ENCODE assay signal across 33 mouse cellular contexts in the genomic region with DNA sequence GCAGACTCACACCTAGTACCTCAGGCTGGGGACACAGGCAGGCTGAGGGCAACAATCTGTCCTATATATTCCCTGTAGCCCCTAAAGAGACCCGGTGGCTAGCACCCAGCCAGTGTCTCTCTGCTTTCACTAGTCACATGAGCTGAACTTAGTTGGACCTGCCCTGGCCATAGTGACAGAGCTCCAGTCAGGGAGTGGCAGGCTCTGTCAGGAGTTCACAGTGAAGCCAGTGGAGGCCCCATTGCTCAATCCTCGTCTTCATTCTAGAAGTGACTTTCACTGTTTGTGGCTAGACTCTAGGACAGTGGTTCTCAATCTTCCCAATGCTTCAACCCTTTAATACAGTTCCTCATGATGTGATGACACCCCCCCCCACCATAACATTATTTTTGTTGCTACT. TPM values are rescaled to one million over a fixed set of nuclear protein-coding genes. Genes with fewer than 3 reads are reported as not detected.
A peak's percentile ranks its signal among the peaks of the same experiment; 100 is the strongest.
DNase-seq lines count a peak whose midpoint lies in the region; ATAC-seq lines count a peak whose summit lies in the region.
"Had no signal": no experiment of that assay in that cellular context is flagged by ENCODE, and none has a peak within 500 bp of the region (broad histone marks: within the 10 kb centered on the region; RNA-seq: fewer than 3 reads in every experiment).

No protein-coding gene starts in this region.

- H3K4me1 ChIP-seq in liver, embryonic 13.5 days (replicated peaks), result no peaks in the 10 kb centered on the region
- no peaks in the 10 kb centered on the region for H3K4me1 ChIP-seq in liver, embryonic 11.5 days (replicated peaks; ENCODE audit: control insufficient read depth, insufficient read depth, low read length)
- H3K4me1 ChIP-seq in midbrain, embryonic 11.5 days (ENCODE audit: control insufficient read depth, insufficient read depth, low read length), result no peaks in the 10 kb centered on the region
- no peaks in the 10 kb centered on the region for H3K4me1 ChIP-seq in midbrain, embryonic 14.5 days (ENCODE audit: control insufficient read depth, insufficient read depth, low read length)
- no peaks in the 10 kb centered on the region for H3K4me1 ChIP-seq in intestine, embryonic 16.5 days (ENCODE audit: control insufficient read depth, insufficient read depth, low read length)
- H3K4me1 ChIP-seq: embryonic facial prominence, embryonic 10.5 days; embryonic facial prominence, embryonic 13.5 days; forebrain, embryonic 12.5 days; forebrain, embryonic 15.5 days; hindbrain, embryonic 12.5 days; hindbrain, embryonic 15.5 days had no signal

- peak; percentile 36 for ATAC-seq in liver, embryonic 13.5 days (ENCODE audit: low read depth)
- no peak for ATAC-seq in liver, embryonic 11.5 days (replicated peaks; ENCODE audit: low FRiP score)
- ATAC-seq in midbrain, embryonic 11.5 days (ENCODE audit: low FRiP score), result no peak
- ATAC-seq in midbrain, embryonic 14.5 days (ENCODE audit: low FRiP score, low TSS enrichment), result no peak
- peak; percentile 68 for ATAC-seq in intestine, embryonic 16.5 days
- ATAC-seq in megakaryocyte progenitor cell, adult 5-6 weeks (replicated peaks; ENCODE audit: poor library complexity), result peak; percentile 64
- ATAC-seq: forebrain, embryonic 15.5 days; Patski had no signal

- 0 out of 2 replicates have a peak, but pooled peaks cover 3% of the 10 kb centered on the region for H3K27me3 ChIP-seq in liver, embryonic 13.5 days
- peaks cover 6% of the 10 kb centered on the region for H3K27me3 ChIP-seq in liver, embryonic 11.5 days (replicated peaks; ENCODE audit: control insufficient read depth, insufficient read depth, low read length)
- H3K27me3 ChIP-seq in midbrain, embryonic 11.5 days (ENCODE audit: control insufficient read depth, insufficient read depth, low read length), result no peaks in the 10 kb centered on the region
- no peaks in the 10 kb centered on the region for H3K27me3 ChIP-seq in midbrain, embryonic 14.5 days (ENCODE audit: control insufficient read depth, insufficient read depth, low read length)
- H3K27me3 ChIP-seq in intestine, embryonic 16.5 days (replicated peaks; ENCODE audit: control insufficient read depth, insufficient read depth, low read length), result no peaks in the 10 kb centered on the region
- H3K27me3 ChIP-seq: embryonic facial prominence, embryonic 13.5 days; forebrain, embryonic 15.5 days; hindbrain, embryonic 12.5 days; hindbrain, embryonic 15.5 days had no signal

- H3K36me3 ChIP-seq in liver, embryonic 13.5 days, result no peaks in the 10 kb centered on the region
- no peaks in the 10 kb centered on the region for H3K36me3 ChIP-seq in liver, embryonic 11.5 days (ENCODE audit: control insufficient read depth, insufficient read depth, low read length)
- H3K36me3 ChIP-seq in midbrain, embryonic 11.5 days (ENCODE audit: control insufficient read depth, insufficient read depth, low read length), result no peaks in the 10 kb centered on the region
- H3K36me3 ChIP-seq in midbrain, embryonic 14.5 days (ENCODE audit: control insufficient read depth, insufficient read depth, low read length), result no peaks in the 10 kb centered on the region
- no peaks in the 10 kb centered on the region for H3K36me3 ChIP-seq in intestine, embryonic 16.5 days (ENCODE audit: control insufficient read depth, insufficient read depth, low read length)
- H3K36me3 ChIP-seq: embryonic facial prominence, embryonic 10.5 days; embryonic facial prominence, embryonic 13.5 days; forebrain, embryonic 12.5 days; forebrain, embryonic 15.5 days; G1E; hindbrain, embryonic 12.5 days; hindbrain, embryonic 15.5 days had no signal

- H3K9me3 ChIP-seq in liver, embryonic 13.5 days (replicated peaks), result no peaks in the 10 kb centered on the region
- no peaks in the 10 kb centered on the region for H3K9me3 ChIP-seq in liver, embryonic 11.5 days (ENCODE audit: control insufficient read depth, low read length)
- no peaks in the 10 kb centered on the region for H3K9me3 ChIP-seq in midbrain, embryonic 11.5 days (ENCODE audit: control insufficient read depth, low read length)
- H3K9me3 ChIP-seq in midbrain, embryonic 14.5 days (ENCODE audit: control insufficient read depth, low read length), result no peaks in the 10 kb centered on the region
- H3K9me3 ChIP-seq in intestine, embryonic 16.5 days (ENCODE audit: control insufficient read depth, low read length), result no peaks in the 10 kb centered on the region
- H3K9me3 ChIP-seq: embryonic facial prominence, embryonic 10.5 days; embryonic facial prominence, embryonic 13.5 days; forebrain, embryonic 12.5 days; forebrain, embryonic 15.5 days; G1E; hindbrain, embryonic 12.5 days; hindbrain, embryonic 15.5 days had no signal

- WGBS in liver, embryonic 13.5 days (ENCODE audit: insufficient replicate concordance), result 38% methylated on average over 2 of the region's 2 CpGs
- WGBS in liver, embryonic 11.5 days, result 67% methylated on average over 2 of the region's 2 CpGs
- WGBS in midbrain, embryonic 11.5 days, result 92% methylated on average over 2 of the region's 2 CpGs
- 86% methylated on average over 2 of the region's 2 CpGs for WGBS in midbrain, embryonic 14.5 days
- WGBS in intestine, embryonic 16.5 days, result 63% methylated on average over 2 of the region's 2 CpGs

- no peak overlapping the region for H3K4me2 ChIP-seq in liver, embryonic 13.5 days
- H3K4me2 ChIP-seq in liver, embryonic 11.5 days, result no peak overlapping the region
- H3K4me2 ChIP-seq in midbrain, embryonic 11.5 days, result no peak overlapping the region
- H3K4me2 ChIP-seq in midbrain, embryonic 14.5 days (ENCODE audit: low read length), result no peak overlapping the region
- H3K4me2 ChIP-seq in intestine, embryonic 16.5 days (ENCODE audit: low read depth, low read length), result no peak overlapping the region
- H3K4me2 ChIP-seq: embryonic facial prominence, embryonic 13.5 days; forebrain, embryonic 12.5 days; forebrain, embryonic 15.5 days; heart, embryonic 11.5 days; hindbrain, embryonic 12.5 days; hindbrain, embryonic 15.5 days had no signal

- DNase-seq in liver, embryonic 13.5 days, result no peak
- DNase-seq in liver, embryonic 11.5 days (ENCODE audit: low spot score), result no peak
- DNase-seq in midbrain, embryonic 11.5 days (ENCODE audit: low spot score, missing footprints), result peak; percentile 35
- DNase-seq in midbrain, embryonic 14.5 days, result no peak
- no peak for DNase-seq in cerebellum, postnatal 4 days (ENCODE audit: low spot score in 2 of 2)
- no peak for DNase-seq in thymus, postnatal 10 days (ENCODE audit: low spot score in 2 of 2)
- DNase-seq: adrenal gland, adult 2 months; adrenal gland, postnatal 14 days; B cell, adult 2 months; cerebellum, adult 11 months; cerebellum, adult 2 months; cerebellum, adult 9-11 months; cerebellum, postnatal 25 days; embryo, embryonic 11 days; gastrocnemius, postnatal 25 days had no signal

- no peak overlapping the region for H3K4me3 ChIP-seq in liver, embryonic 13.5 days (replicated peaks)
- H3K4me3 ChIP-seq in liver, embryonic 11.5 days (ENCODE audit: low read depth, low read length), result no peak overlapping the region
- H3K4me3 ChIP-seq in midbrain, embryonic 11.5 days (ENCODE audit: low read depth, low read length), result no peak overlapping the region
- H3K4me3 ChIP-seq in midbrain, embryonic 14.5 days (replicated peaks; ENCODE audit: low read depth, low read length), result no peak overlapping the region
- no peak overlapping the region for H3K4me3 ChIP-seq in intestine, embryonic 16.5 days (ENCODE audit: low read length)
- H3K4me3 ChIP-seq: embryonic facial prominence, embryonic 10.5 days; embryonic facial prominence, embryonic 13.5 days; erythroblast, embryonic 14.5 days; forebrain, embryonic 12.5 days; forebrain, embryonic 15.5 days; hindbrain, embryonic 12.5 days; hindbrain, embryonic 15.5 days had no signal

- no peak overlapping the region for H3K27ac ChIP-seq in liver, embryonic 13.5 days
- no peak overlapping the region for H3K27ac ChIP-seq in liver, embryonic 11.5 days (ENCODE audit: low read depth, low read length)
- H3K27ac ChIP-seq in midbrain, embryonic 11.5 days (ENCODE audit: low read depth, low read length), result no peak overlapping the region
- H3K27ac ChIP-seq in midbrain, embryonic 14.5 days (replicated peaks; ENCODE audit: low read depth, low read length), result no peak overlapping the region
- H3K27ac ChIP-seq in intestine, embryonic 16.5 days (ENCODE audit: low read length), result no peak overlapping the region
- H3K27ac ChIP-seq: embryonic facial prominence, embryonic 10.5 days; embryonic facial prominence, embryonic 13.5 days; forebrain, embryonic 12.5 days; forebrain, embryonic 15.5 days; hindbrain, embryonic 12.5 days; hindbrain, embryonic 15.5 days had no signal

- H3K9ac ChIP-seq in liver, embryonic 13.5 days, result no peak overlapping the region
- no peak overlapping the region for H3K9ac ChIP-seq in liver, embryonic 11.5 days (ENCODE audit: low read depth, low read length)
- H3K9ac ChIP-seq in midbrain, embryonic 11.5 days (ENCODE audit: low read length), result no peak overlapping the region
- H3K9ac ChIP-seq in midbrain, embryonic 14.5 days (replicated peaks; ENCODE audit: low read length), result no peak overlapping the region
- H3K9ac ChIP-seq in intestine, embryonic 16.5 days (ENCODE audit: low read depth, low read length), result no peak overlapping the region
- H3K9ac ChIP-seq: embryonic facial prominence, embryonic 13.5 days; forebrain, embryonic 12.5 days; forebrain, embryonic 15.5 days; hindbrain, embryonic 12.5 days; hindbrain, embryonic 15.5 days had no signal

RNA-seq across cellular contexts. Expression of a gene that starts 9.8 kb away (rescaled TPM):
- not detected in 2 replicates for polyA plus RNA-seq in liver, embryonic 13.5 days (2015; fragmentation: Nextera tagmentation; extraction: Ambion mirVana)
- polyA plus RNA-seq in liver, embryonic 11.5 days (2014; fragmentation: Nextera tagmentation; extraction: Ambion mirVana), result not detected in 2 replicates
- polyA plus RNA-seq in midbrain, embryonic 11.5 days (2014; fragmentation: Nextera tagmentation; extraction: Ambion mirVana), result not detected in 2 replicates
- polyA plus RNA-seq in midbrain, embryonic 14.5 days (2014; fragmentation: Nextera tagmentation; extraction: Ambion mirVana), result not detected in 2 replicates
- 0.29 and 0.33 TPM in 2 replicates for polyA plus RNA-seq in intestine, embryonic 16.5 days (2015; fragmentation: Nextera tagmentation; extraction: Ambion mirVana)
- total RNA-seq in megakaryocyte progenitor cell, adult 5-6 weeks (2015), result 1.5 and 4.4 TPM in 2 replicates
- total RNA-seq in megakaryocyte progenitor cell, adult 5-6 weeks (2017), result 1.3 and 3.2 TPM in 2 replicates
- total RNA-seq: gastrocnemius, adult 8-10 months; gastrocnemius, postnatal 25 days had no signal
- polyA plus RNA-seq: embryonic facial prominence, embryonic 10.5 days; erythroblast, embryonic 14.5 days; forebrain, embryonic 12.5 days; forebrain, embryonic 15.5 days; G1E; heart, embryonic 11.5 days; heart, embryonic 14.5 days; heart, postnatal 0 days; hindbrain, embryonic 15.5 days had no signal

RNA-seq across cellular contexts. Expression of a gene that starts 11.4 kb away (rescaled TPM):
- not detected in 2 replicates for polyA plus RNA-seq in liver, embryonic 13.5 days (2015; fragmentation: Nextera tagmentation; extraction: Ambion mirVana)
- polyA plus RNA-seq in liver, embryonic 11.5 days (2014; fragmentation: Nextera tagmentation; extraction: Ambion mirVana), result 0.16 and 0.51 TPM in 2 replicates
- polyA plus RNA-seq in midbrain, embryonic 11.5 days (2014; fragmentation: Nextera tagmentation; extraction: Ambion mirVana), result 0.10 TPM in 1 of 2 replicates, not detected in the other
- 0.09 TPM in 1 of 2 replicates, not detected in the other for polyA plus RNA-seq in midbrain, embryonic 14.5 days (2014; fragmentation: Nextera tagmentation; extraction: Ambion mirVana)
- polyA plus RNA-seq in intestine, embryonic 16.5 days (2015; fragmentation: Nextera tagmentation; extraction: Ambion mirVana), result 0.16 and 0.20 TPM in 2 replicates
- not detected in 2 replicates for total RNA-seq in megakaryocyte progenitor cell, adult 5-6 weeks (2015)
- not detected in 2 replicates for total RNA-seq in megakaryocyte progenitor cell, adult 5-6 weeks (2017)
- total RNA-seq: adrenal gland, adult 2 months; adrenal gland, postnatal 14 days; adrenal gland, postnatal 4 days; G1E; gastrocnemius, adult 8-10 months; gastrocnemius, postnatal 25 days; heart, adult 8-10 months; heart, postnatal 25 days had no signal
- polyA plus RNA-seq: erythroblast, embryonic 14.5 days; heart, postnatal 0 days had no signal

RNA-seq across cellular contexts. Expression of a gene that starts 22.1 kb away (rescaled TPM):
- polyA plus RNA-seq in liver, embryonic 13.5 days (2015; fragmentation: Nextera tagmentation; extraction: Ambion mirVana), result 94.0 and 98.3 TPM in 2 replicates
- polyA plus RNA-seq in liver, embryonic 11.5 days (2014; fragmentation: Nextera tagmentation; extraction: Ambion mirVana), result 245 and 255 TPM in 2 replicates
- polyA plus RNA-seq in midbrain, embryonic 11.5 days (2014; fragmentation: Nextera tagmentation; extraction: Ambion mirVana), result 96.9 and 103 TPM in 2 replicates
- polyA plus RNA-seq in midbrain, embryonic 14.5 days (2014; fragmentation: Nextera tagmentation; extraction: Ambion mirVana), result 88.0 and 97.8 TPM in 2 replicates
- 282 and 298 TPM in 2 replicates for polyA plus RNA-seq in intestine, embryonic 16.5 days (2015; fragmentation: Nextera tagmentation; extraction: Ambion mirVana)
- total RNA-seq in megakaryocyte progenitor cell, adult 5-6 weeks (2015), result 13.7 and 15.5 TPM in 2 replicates
- 36.1 and 44.2 TPM in 2 replicates for total RNA-seq in megakaryocyte progenitor cell, adult 5-6 weeks (2017)

RNA-seq across cellular contexts. Expression of a gene that starts 37.1 kb away (rescaled TPM):
- 2.0 TPM in 2 replicates for polyA plus RNA-seq in liver, embryonic 13.5 days (2015; fragmentation: Nextera tagmentation; extraction: Ambion mirVana)
- 3.5 and 4.2 TPM in 2 replicates for polyA plus RNA-seq in liver, embryonic 11.5 days (2014; fragmentation: Nextera tagmentation; extraction: Ambion mirVana)
- polyA plus RNA-seq in midbrain, embryonic 11.5 days (2014; fragmentation: Nextera tagmentation; extraction: Ambion mirVana), result 1.2 and 2.5 TPM in 2 replicates
- polyA plus RNA-seq in midbrain, embryonic 14.5 days (2014; fragmentation: Nextera tagmentation; extraction: Ambion mirVana), result 0.50 and 0.71 TPM in 2 replicates
- polyA plus RNA-seq in intestine, embryonic 16.5 days (2015; fragmentation: Nextera tagmentation; extraction: Ambion mirVana), result 5.9 and 6.7 TPM in 2 replicates
- 3.9 and 6.3 TPM in 2 replicates for total RNA-seq in megakaryocyte progenitor cell, adult 5-6 weeks (2015)
- 2.6 and 2.9 TPM in 2 replicates for total RNA-seq in megakaryocyte progenitor cell, adult 5-6 weeks (2017)
- polyA plus RNA-seq: G1E had no signal

RNA-seq across cellular contexts. Expression of a gene that starts 53.7 kb away (rescaled TPM):
- polyA plus RNA-seq in liver, embryonic 13.5 days (2015; fragmentation: Nextera tagmentation; extraction: Ambion mirVana), result 4.6 and 5.7 TPM in 2 replicates
- polyA plus RNA-seq in liver, embryonic 11.5 days (2014; fragmentation: Nextera tagmentation; extraction: Ambion mirVana), result 12.1 and 12.8 TPM in 2 replicates
- 32.3 and 36.5 TPM in 2 replicates for polyA plus RNA-seq in midbrain, embryonic 11.5 days (2014; fragmentation: Nextera tagmentation; extraction: Ambion mirVana)
- polyA plus RNA-seq in midbrain, embryonic 14.5 days (2014; fragmentation: Nextera tagmentation; extraction: Ambion mirVana), result 41.0 and 45.3 TPM in 2 replicates
- polyA plus RNA-seq in intestine, embryonic 16.5 days (2015; fragmentation: Nextera tagmentation; extraction: Ambion mirVana), result 16.0 and 17.5 TPM in 2 replicates
- total RNA-seq in megakaryocyte progenitor cell, adult 5-6 weeks (2015), result 6.0 and 6.4 TPM in 2 replicates
- total RNA-seq in megakaryocyte progenitor cell, adult 5-6 weeks (2017), result 5.9 and 11.2 TPM in 2 replicates

Comparison
In these comparisons a context has a peak if more than half of its experiments do, and no peak if none do; other contexts are left out.
1. ATAC-seq: peak in liver, embryonic 13.5 days (single experiment), intestine, embryonic 16.5 days (single experiment) and megakaryocyte progenitor cell, adult 5-6 weeks (single experiment); none in liver, embryonic 11.5 days (single experiment), midbrain, embryonic 11.5 days (single experiment) and midbrain, embryonic 14.5 days (single experiment).